Mouse (Mus musculus): ENCODE data around the gene Tedc2.

DNA sequence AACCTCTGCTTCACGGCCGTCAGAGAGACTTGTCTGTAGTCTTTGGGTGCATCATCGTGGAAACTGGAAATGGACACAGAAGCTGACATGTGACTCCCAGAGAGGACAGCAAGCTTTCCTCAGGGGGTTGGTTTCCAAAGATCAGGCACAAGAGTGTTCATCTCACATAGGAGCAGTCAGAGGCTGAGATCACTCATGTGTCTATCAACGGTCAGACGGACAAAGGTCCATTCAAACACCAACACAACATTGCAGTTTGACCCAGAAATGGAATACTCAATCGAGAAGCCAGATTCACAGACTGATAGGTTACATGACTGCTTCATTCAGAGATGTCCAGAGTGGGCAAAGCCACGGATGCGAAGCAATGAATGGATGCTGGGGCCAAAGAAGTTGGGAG, 6.1 kb upstream of the Tedc2 start:
- TF ChIP-seq EP300 (IDR thresholded peaks at IDR 0.05) = no peak
- no peak for TF ChIP-seq CTCF (IDR thresholded peaks at IDR 0.05)

Measured in lung, postnatal 0 days (tissue).